Mouse (Mus musculus) c-Kit-negative CD71-positive TER-119-positive erythroid progenitor cells, embryonic 14.5 days (primary cell): ENCODE measurements around the gene Gsta4.
A peak's percentile ranks its signal among the peaks of the same experiment; 100 is the strongest.

Experiments
- DNase-seq: peaks from one replicate; pipeline ENCODE4 v3.0.0-alpha.2; 2013; ENCODE audit warnings: low read depth, low spot score

Gsta4 gene

GRCm38 (mm10) chr9:78178197-78178596, 4.4 kb upstream of the Gsta4 start:
- DNase-seq, result no peak

- DNase-seq, result no peak
Observed at GRCm38 (mm10) chr9:78179071-78179470, 3.5 kb upstream of the Gsta4 start.

- DNase-seq, result no peak
Observed at GRCm38 (mm10) chr9:78185686-78186085, 3.1 kb downstream of the Gsta4 start.

GRCm38 (mm10) chr9:78188910-78189309, 6.3 kb downstream of the Gsta4 start:
- no peak for DNase-seq

- DNase-seq, result no peak
Observed at GRCm38 (mm10) chr9:78190651-78191634, 8.4 kb downstream of the Gsta4 start.

- DNase-seq, result peak; percentile 75
Observed at GRCm38 (mm10) chr9:78191736-78192135, 9.2 kb downstream of the Gsta4 start.

- peak; percentile 46 for DNase-seq
Observed at GRCm38 (mm10) chr9:78193902-78194597, 11.5 kb downstream of the Gsta4 start.

- no peak for DNase-seq
Observed at GRCm38 (mm10) chr9:78195034-78195433, 12.5 kb downstream of the Gsta4 start.

- no peak for DNase-seq
Observed at GRCm38 (mm10) chr9:78197801-78198200, 15.2 kb downstream of the Gsta4 start.

GRCm38 (mm10) chr9:78204194-78204593, 21.6 kb downstream of the Gsta4 start:
- no peak for DNase-seq

- DNase-seq, result no peak
Observed at GRCm38 (mm10) chr9:78208956-78209355, 26.4 kb downstream of the Gsta4 start.

- DNase-seq, result no peak
Observed at GRCm38 (mm10) chr9:78210079-78210478, 27.5 kb downstream of the Gsta4 start.

- DNase-seq, result no peak
Observed at GRCm38 (mm10) chr9:78210821-78211220, 28.2 kb downstream of the Gsta4 start.

GRCm38 (mm10) chr9:78211521-78211920, 28.9 kb downstream of the Gsta4 start:
- no peak for DNase-seq

- no peak for DNase-seq
Observed at GRCm38 (mm10) chr9:78212341-78213049, 29.9 kb downstream of the Gsta4 start.

- DNase-seq, result no peak
Observed at GRCm38 (mm10) chr9:78217074-78217473, 34.5 kb downstream of the Gsta4 start.

GRCm38 (mm10) chr9:78222616-78223015, 40.0 kb downstream of the Gsta4 start:
- DNase-seq, result no peak

GRCm38 (mm10) chr9:78223221-78223902, 40.8 kb downstream of the Gsta4 start:
- DNase-seq, result no peak

GRCm38 (mm10) chr9:78224418-78224817, 41.8 kb downstream of the Gsta4 start:
- DNase-seq, result no peak

- DNase-seq, result no peak
Observed at GRCm38 (mm10) chr9:78225304-78225703, 42.7 kb downstream of the Gsta4 start.

- DNase-seq, result no peak
Observed at GRCm38 (mm10) chr9:78228122-78228521, 45.5 kb downstream of the Gsta4 start.
